Mouse (Mus musculus): ENCODE measurements around the gene Cblc. TPM values are rescaled to one million over a fixed set of nuclear protein-coding genes. Genes with fewer than 3 reads are reported as not detected.

The Cblc gene
- polyA plus RNA-seq, 1 experiment from 2014 or later, result 0.36 TPM

- no peak overlapping the region for H3K9ac ChIP-seq (replicated peaks)
- no peak overlapping the region for H3K4me2 ChIP-seq (replicated peaks)
- 0 out of 2 replicates have a peak, but pooled peaks cover 3% of the 10 kb centered on the region for H3K4me1 ChIP-seq
- no peak for ATAC-seq (ENCODE audit: low FRiP score, low read depth)
- H3K27ac ChIP-seq (replicated peaks), result no peak overlapping the region
- H3K9me3 ChIP-seq, result no peaks in the 10 kb centered on the region
- H3K27me3 ChIP-seq, result peaks cover 9% of the 10 kb centered on the region; the same call in 1 of the 2 replicates
- H3K4me3 ChIP-seq, result no peak overlapping the region
- WGBS, result 89% methylated on average over 3 of the region's 3 CpGs
- no peaks in the 10 kb centered on the region for H3K36me3 ChIP-seq
These were observed 33.1 kb upstream of the Cblc start for GRCm38 (mm10) chr7:19829694-19830093.

DNA sequence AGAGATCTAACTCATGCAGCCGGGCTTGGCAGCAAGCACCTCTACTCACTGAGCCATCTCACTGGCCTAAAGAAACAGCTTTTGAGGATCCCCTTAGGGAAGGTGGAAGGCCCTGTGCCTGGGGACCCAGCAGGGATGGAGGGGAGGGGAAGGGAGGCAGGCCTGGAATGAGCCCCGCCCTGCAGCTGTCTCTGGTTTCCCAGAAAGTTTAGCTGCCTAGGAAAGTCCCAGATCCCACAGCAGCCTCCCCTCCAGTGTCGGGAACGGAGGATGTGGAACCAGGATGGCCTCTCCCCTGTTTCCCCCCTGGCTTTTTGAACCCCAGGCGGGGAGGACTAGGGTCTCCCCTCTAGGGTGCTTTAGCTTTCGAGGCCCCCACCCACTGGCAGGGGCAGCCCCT, 30.1 kb upstream of the Cblc start:
- H3K27ac ChIP-seq (replicated peaks), result no peak overlapping the region
- H3K4me1 ChIP-seq, result peaks cover 17% of the 10 kb centered on the region; the same call in 1 of the 2 replicates
- no peaks in the 10 kb centered on the region for H3K36me3 ChIP-seq
- WGBS, result 22% methylated on average over 6 of the region's 6 CpGs
- no peak for ATAC-seq (ENCODE audit: low FRiP score, low read depth)
- H3K4me3 ChIP-seq, result no peak overlapping the region
- H3K9me3 ChIP-seq, result no peaks in the 10 kb centered on the region
- no peak overlapping the region; the same call in 1 of the 2 replicates for H3K9ac ChIP-seq (replicated peaks)
- H3K27me3 ChIP-seq, result peaks cover 36% of the 10 kb centered on the region
- no peak overlapping the region for H3K4me2 ChIP-seq (replicated peaks)

GRCm38 (mm10) chr7:19824182-19824973, 27.8 kb upstream of the Cblc start:
- Histone ChIP-seq H3K27me3 (peaks cover 44% of the 10 kb centered on the region), H3K9ac (replicated peaks) (no peak overlapping the region), H3K9me3 (peaks cover 7% of the 10 kb centered on the region; the same call in 1 of the 2 replicates), H3K4me1 (peaks cover 14% of the 10 kb centered on the region; the same call in 1 of the 2 replicates), H3K4me3 (no peak overlapping the region), H3K4me2 (replicated peaks) (peak overlapping the region; percentile 26), H3K27ac (replicated peaks) (no peak overlapping the region), H3K36me3 (no peaks in the 10 kb centered on the region)
- 22% methylated on average over 25 of the region's 26 CpGs for WGBS
- peak; percentile 21; the same call in 1 of the 2 replicates for ATAC-seq (ENCODE audit: low FRiP score, low read depth)

DNA sequence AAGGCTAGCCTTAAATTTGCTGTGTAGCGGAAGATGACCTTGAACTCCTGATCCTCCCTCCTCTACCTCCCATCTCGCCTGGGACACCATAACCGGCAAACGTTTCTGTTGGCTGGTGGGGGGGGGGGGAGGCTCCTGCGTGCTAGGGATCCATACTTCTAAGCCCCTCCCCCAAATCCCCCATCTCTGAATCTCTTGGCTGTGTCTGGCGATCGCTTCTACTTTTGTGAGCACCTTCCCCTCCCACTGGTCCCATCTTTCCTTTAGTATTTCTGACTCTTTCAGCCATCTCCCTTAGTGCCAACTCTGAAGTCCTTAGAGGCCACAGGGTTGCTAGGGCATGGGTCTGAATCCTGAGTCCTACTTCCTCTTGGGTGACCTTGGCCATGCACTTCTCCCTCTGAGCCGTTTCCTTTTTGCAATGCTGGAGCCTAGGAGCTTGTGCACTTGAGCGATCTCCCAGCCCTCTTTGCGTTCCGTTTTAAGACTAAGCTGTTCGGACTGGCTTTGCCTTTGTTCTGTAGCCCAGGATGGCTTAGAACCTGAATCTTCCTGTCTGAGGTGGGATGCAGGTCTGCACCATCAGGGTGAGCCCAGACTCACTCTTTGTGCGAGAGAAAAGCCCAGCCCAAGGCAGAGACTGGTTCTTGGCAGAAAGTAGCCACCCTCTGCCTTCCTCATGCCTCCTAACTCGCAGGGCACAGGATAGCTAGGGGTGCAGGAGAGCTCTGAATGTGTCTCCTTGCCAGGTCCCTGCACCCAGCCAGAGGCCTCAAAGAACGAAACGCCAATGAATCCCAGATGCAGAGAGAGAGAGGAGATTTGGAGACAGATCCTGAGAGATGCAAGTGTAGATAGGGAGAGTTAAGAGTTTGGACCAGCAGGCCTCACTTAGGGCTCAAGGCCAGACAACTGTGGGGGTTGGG, 26.9 kb upstream of the Cblc start:
- H3K27ac ChIP-seq (replicated peaks), result no peak overlapping the region
- 23% methylated on average over 16 of the region's 16 CpGs for WGBS
- no peak overlapping the region for H3K4me3 ChIP-seq
- peak overlapping the region; percentile 26 for H3K4me2 ChIP-seq (replicated peaks)
- peaks cover 14% of the 10 kb centered on the region; the same call in 1 of the 2 replicates for H3K4me1 ChIP-seq
- H3K36me3 ChIP-seq, result no peaks in the 10 kb centered on the region
- no peak overlapping the region for H3K9ac ChIP-seq (replicated peaks)
- H3K9me3 ChIP-seq, result peaks cover 7% of the 10 kb centered on the region; the same call in 1 of the 2 replicates
- ATAC-seq (ENCODE audit: low FRiP score, low read depth), result no peak; the same call in 1 of the 2 replicates
- H3K27me3 ChIP-seq, result peaks cover 53% of the 10 kb centered on the region

DNA sequence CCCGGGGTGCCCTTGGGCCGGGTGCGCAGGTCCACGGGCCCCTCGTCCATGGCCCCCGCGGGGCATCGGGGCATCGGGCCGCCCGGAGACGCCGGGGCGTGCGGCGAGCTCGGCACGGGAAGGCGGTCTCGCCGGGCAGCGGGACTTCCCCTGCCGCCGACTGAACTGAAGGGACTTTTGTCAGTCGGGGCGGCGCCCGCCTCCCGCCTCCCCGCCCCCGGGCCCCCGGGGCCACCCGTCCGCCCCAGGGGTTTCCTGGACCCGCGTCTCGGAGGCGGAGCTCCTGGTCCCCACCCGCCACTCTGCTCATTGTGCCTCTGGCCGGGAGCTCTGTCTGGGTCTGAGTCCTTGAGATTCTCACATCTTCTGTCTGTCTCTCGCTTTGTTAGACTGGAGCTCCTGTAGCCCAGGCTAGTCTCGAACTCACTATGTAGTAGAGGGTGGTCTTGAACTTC, 26.0 kb upstream of the Cblc start, which contains the start of gene Bcl3:
Gene Bcl3 (minus strand): TSS at position 167 of the 455 bp plus-strand sequence.
- peaks cover 56% of the 10 kb centered on the region for H3K27me3 ChIP-seq
- H3K4me1 ChIP-seq, result peaks cover 18% of the 10 kb centered on the region
- 1% methylated on average over 34 of the region's 42 CpGs for WGBS
- H3K27ac ChIP-seq (replicated peaks), result no peak within 1 kb of the TSS
- ATAC-seq (ENCODE audit: low FRiP score, low read depth), result no peak
- H3K9ac ChIP-seq (replicated peaks), result peak within 1 kb of the TSS; percentile 41; the same call in 1 of the 2 replicates
- H3K4me2 ChIP-seq (replicated peaks), result peak within 1 kb of the TSS; percentile 50
- peaks cover 7% of the 10 kb centered on the region; the same call in 1 of the 2 replicates for H3K9me3 ChIP-seq
- H3K36me3 ChIP-seq, result no peaks in the 10 kb centered on the region
- peak within 1 kb of the TSS; percentile 37 for H3K4me3 ChIP-seq

- peak overlapping the region; percentile 50 for H3K4me2 ChIP-seq (replicated peaks)
- 5% methylated on average over 20 of the region's 20 CpGs for WGBS
- H3K27me3 ChIP-seq, result peaks cover 58% of the 10 kb centered on the region
- no peaks in the 10 kb centered on the region for H3K36me3 ChIP-seq
- peaks cover 7% of the 10 kb centered on the region; the same call in 1 of the 2 replicates for H3K9me3 ChIP-seq
- ATAC-seq (ENCODE audit: low FRiP score, low read depth), result no peak
- H3K4me1 ChIP-seq, result peaks cover 23% of the 10 kb centered on the region
- peak overlapping the region; percentile 41; the same call in 1 of the 2 replicates for H3K9ac ChIP-seq (replicated peaks)
- peak overlapping the region; percentile 37 for H3K4me3 ChIP-seq
- H3K27ac ChIP-seq (replicated peaks), result no peak overlapping the region
These were observed 25.6 kb upstream of the Cblc start for GRCm38 (mm10) chr7:19822193-19822592.

GRCm38 (mm10) chr7:19821633-19822032, 25.0 kb upstream of the Cblc start:
- peaks cover 28% of the 10 kb centered on the region for H3K4me1 ChIP-seq
- no peak overlapping the region for H3K4me3 ChIP-seq
- no peak overlapping the region for H3K27ac ChIP-seq (replicated peaks)
- H3K27me3 ChIP-seq, result peaks cover 63% of the 10 kb centered on the region
- H3K9ac ChIP-seq (replicated peaks), result no peak overlapping the region
- H3K9me3 ChIP-seq, result peaks cover 7% of the 10 kb centered on the region; the same call in 1 of the 2 replicates
- no peak overlapping the region for H3K4me2 ChIP-seq (replicated peaks)
- H3K36me3 ChIP-seq, result no peaks in the 10 kb centered on the region
- WGBS, result 54% methylated on average over 7 of the region's 7 CpGs
- ATAC-seq (ENCODE audit: low FRiP score, low read depth), result no peak

DNA sequence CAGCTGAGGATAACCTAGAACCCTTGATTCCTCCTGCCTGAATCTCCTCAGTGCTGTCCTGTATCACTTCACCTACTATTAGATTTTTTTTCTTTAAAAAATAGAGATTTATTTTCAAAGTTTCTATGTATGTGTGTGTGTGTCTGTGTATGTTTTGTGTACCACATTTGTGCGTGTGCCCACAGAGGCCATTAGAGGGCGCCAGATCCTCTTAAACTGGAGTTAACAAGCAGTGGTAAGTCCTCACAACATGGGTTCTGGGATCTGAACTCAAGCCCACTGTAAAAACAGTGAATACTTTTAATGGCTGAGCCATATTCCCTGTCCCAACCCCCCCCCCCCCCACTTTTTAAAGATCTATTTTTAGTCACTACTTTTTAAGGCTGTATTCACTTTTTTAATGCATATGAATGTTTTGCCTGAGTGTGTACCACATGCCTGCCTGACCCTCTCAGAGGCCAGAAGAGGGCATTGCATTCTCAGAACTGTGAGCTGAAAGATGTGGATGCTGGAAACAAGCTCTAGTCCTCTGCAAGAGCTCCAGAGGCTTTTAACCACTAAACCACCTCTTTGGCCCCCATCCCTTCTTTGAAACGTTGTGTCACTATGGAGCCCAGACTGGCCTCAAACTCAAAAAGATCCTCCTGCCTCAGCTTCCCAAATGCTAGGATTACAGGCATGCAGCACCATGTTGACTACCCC, 23.9 kb upstream of the Cblc start:
- Histone ChIP-seq H3K4me2 (replicated peaks) (no peak overlapping the region), H3K27ac (replicated peaks) (no peak overlapping the region), H3K4me3 (no peak overlapping the region), H3K4me1 (peaks cover 38% of the 10 kb centered on the region), H3K27me3 (peaks cover 63% of the 10 kb centered on the region), H3K36me3 (no peaks in the 10 kb centered on the region), H3K9ac (replicated peaks) (no peak overlapping the region), H3K9me3 (peaks cover 7% of the 10 kb centered on the region; the same call in 1 of the 2 replicates)
- ATAC-seq (ENCODE audit: low FRiP score, low read depth), result no peak
- WGBS, result 82% methylated on average over 3 of the region's 3 CpGs

DNA sequence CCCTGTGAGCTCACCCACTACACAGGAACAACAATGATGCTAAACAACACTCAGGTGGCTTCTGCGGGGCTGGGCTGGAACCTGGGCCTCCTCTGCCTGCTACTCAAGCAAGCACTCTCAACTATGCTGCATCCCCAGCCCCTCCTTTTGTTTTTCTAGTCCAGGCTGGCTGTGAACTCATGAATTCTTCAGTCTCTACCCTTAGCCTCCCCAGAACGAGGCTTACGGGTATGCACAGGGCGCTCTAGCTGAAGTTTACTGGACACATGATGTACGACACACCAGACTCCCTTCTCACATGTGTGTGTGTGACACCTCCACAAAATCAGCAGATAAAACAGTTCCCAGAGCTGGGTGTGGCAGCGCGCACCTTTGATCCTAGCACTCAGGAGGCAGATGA, 22.3 kb upstream of the Cblc start:
- H3K9me3 ChIP-seq, result peaks cover 7% of the 10 kb centered on the region; the same call in 1 of the 2 replicates
- H3K9ac ChIP-seq (replicated peaks), result no peak overlapping the region
- H3K27ac ChIP-seq (replicated peaks), result no peak overlapping the region
- peaks cover 62% of the 10 kb centered on the region for H3K27me3 ChIP-seq
- no peak overlapping the region for H3K4me2 ChIP-seq (replicated peaks)
- 90% methylated on average over 7 of the region's 7 CpGs for WGBS
- H3K4me1 ChIP-seq, result peaks cover 34% of the 10 kb centered on the region
- H3K36me3 ChIP-seq, result no peaks in the 10 kb centered on the region
- no peak for ATAC-seq (ENCODE audit: low FRiP score, low read depth)
- no peak overlapping the region for H3K4me3 ChIP-seq

DNA sequence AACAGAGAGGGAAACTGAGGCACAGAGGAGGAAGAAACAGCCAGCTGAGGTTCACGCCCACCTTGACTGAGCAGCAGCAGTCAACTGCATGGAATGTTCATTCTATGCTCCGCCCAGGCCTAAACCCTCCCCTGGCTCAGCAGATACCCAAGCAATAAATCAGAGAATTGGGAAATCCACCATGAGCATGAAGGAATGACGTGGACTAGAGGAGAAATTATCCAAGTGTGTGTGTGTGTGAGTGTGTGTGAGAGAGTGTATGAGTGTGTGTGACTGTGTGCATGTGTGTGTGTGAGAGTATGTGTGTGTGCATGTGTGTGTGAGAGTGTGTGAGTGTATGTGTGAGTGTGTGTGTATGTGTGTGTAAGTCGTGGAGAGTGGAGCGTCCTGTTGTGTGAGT, 21.8 kb upstream of the Cblc start:
- no peak overlapping the region for H3K4me2 ChIP-seq (replicated peaks)

More for the DNA sequence above, 21.8 kb upstream of the Cblc start:
- peaks cover 7% of the 10 kb centered on the region; the same call in 1 of the 2 replicates for H3K9me3 ChIP-seq
- peaks cover 62% of the 10 kb centered on the region for H3K27me3 ChIP-seq
- H3K4me1 ChIP-seq, result peaks cover 32% of the 10 kb centered on the region
- H3K27ac ChIP-seq (replicated peaks), result no peak overlapping the region
- H3K36me3 ChIP-seq, result no peaks in the 10 kb centered on the region
- H3K9ac ChIP-seq (replicated peaks), result no peak overlapping the region
- no peak for ATAC-seq (ENCODE audit: low FRiP score, low read depth)
- WGBS, result 93% methylated on average over 5 of the region's 5 CpGs
- no peak overlapping the region for H3K4me3 ChIP-seq
